Mouse (Mus musculus): ENCODE results near the gene Myt1l. TPM values are rescaled to one million over a fixed set of nuclear protein-coding genes. Genes with fewer than 3 reads are reported as not detected.

Gene Myt1l
- polyA plus RNA-seq, 1 experiment, result not detected

GRCm38 (mm10) chr12:29750604-29751128, 222.5 kb downstream of the Myt1l start:
- Histone ChIP-seq H3K4me3 (ENCODE audit: insufficient read depth, low read length) (no peak overlapping the region), H3K27ac (ENCODE audit: insufficient read depth, low read depth, low read length) (no peak overlapping the region), H3K4me1 (ENCODE audit: control insufficient read depth, insufficient read depth, low read length) (no peaks in the 10 kb centered on the region)
- TF ChIP-seq POLR2A (IDR thresholded peaks at IDR 0.05; ENCODE audit: borderline replicate concordance, low read depth, low read length), result no peak
- no peak for TF ChIP-seq CTCF (IDR thresholded peaks at IDR 0.05; ENCODE audit: low read depth, low read length)

- H3K4me3 ChIP-seq (ENCODE audit: insufficient read depth, low read length), result no peak overlapping the region
- TF ChIP-seq POLR2A (IDR thresholded peaks at IDR 0.05; ENCODE audit: borderline replicate concordance, low read depth, low read length), result no peak
- no peak for TF ChIP-seq CTCF (IDR thresholded peaks at IDR 0.05; ENCODE audit: low read depth, low read length)
- H3K4me1 ChIP-seq (ENCODE audit: control insufficient read depth, insufficient read depth, low read length), result no peaks in the 10 kb centered on the region
- H3K27ac ChIP-seq (ENCODE audit: insufficient read depth, low read depth, low read length), result no peak overlapping the region
These were observed 227.1 kb downstream of the Myt1l start for GRCm38 (mm10) chr12:29755086-29755871.

GRCm38 (mm10) chr12:29755872-29756265, 227.7 kb downstream of the Myt1l start:
- no peak for TF ChIP-seq POLR2A (IDR thresholded peaks at IDR 0.05; ENCODE audit: borderline replicate concordance, low read depth, low read length)
- no peak for TF ChIP-seq CTCF (IDR thresholded peaks at IDR 0.05; ENCODE audit: low read depth, low read length)
- no peaks in the 10 kb centered on the region for H3K4me1 ChIP-seq (ENCODE audit: control insufficient read depth, insufficient read depth, low read length)
- no peak overlapping the region for H3K27ac ChIP-seq (ENCODE audit: insufficient read depth, low read depth, low read length)
- no peak overlapping the region for H3K4me3 ChIP-seq (ENCODE audit: insufficient read depth, low read length)

- TF ChIP-seq POLR2A (IDR thresholded peaks at IDR 0.05; ENCODE audit: borderline replicate concordance, low read depth, low read length) (no peak), CTCF (IDR thresholded peaks at IDR 0.05; ENCODE audit: low read depth, low read length) (no peak)
- Histone ChIP-seq H3K4me1 (ENCODE audit: control insufficient read depth, insufficient read depth, low read length) (no peaks in the 10 kb centered on the region), H3K27ac (ENCODE audit: insufficient read depth, low read depth, low read length) (no peak overlapping the region), H3K4me3 (ENCODE audit: insufficient read depth, low read length) (no peak overlapping the region)
These were observed 232.4 kb downstream of the Myt1l start for GRCm38 (mm10) chr12:29760611-29761010.

- Histone ChIP-seq H3K4me3 (ENCODE audit: insufficient read depth, low read length) (no peak overlapping the region), H3K4me1 (ENCODE audit: control insufficient read depth, insufficient read depth, low read length) (no peaks in the 10 kb centered on the region), H3K27ac (ENCODE audit: insufficient read depth, low read depth, low read length) (no peak overlapping the region)
- TF ChIP-seq CTCF (IDR thresholded peaks at IDR 0.05; ENCODE audit: low read depth, low read length) (no peak), POLR2A (IDR thresholded peaks at IDR 0.05; ENCODE audit: borderline replicate concordance, low read depth, low read length) (no peak)
These were observed 238.0 kb downstream of the Myt1l start for GRCm38 (mm10) chr12:29766158-29766557.

- Histone ChIP-seq H3K4me1 (ENCODE audit: control insufficient read depth, insufficient read depth, low read length) (no peaks in the 10 kb centered on the region), H3K4me3 (ENCODE audit: insufficient read depth, low read length) (no peak overlapping the region), H3K27ac (ENCODE audit: insufficient read depth, low read depth, low read length) (no peak overlapping the region)
- TF ChIP-seq CTCF (IDR thresholded peaks at IDR 0.05; ENCODE audit: low read depth, low read length), result no peak
- TF ChIP-seq POLR2A (IDR thresholded peaks at IDR 0.05; ENCODE audit: borderline replicate concordance, low read depth, low read length), result no peak
These were observed 243.6 kb downstream of the Myt1l start for GRCm38 (mm10) chr12:29771791-29772190.

GRCm38 (mm10) chr12:29772401-29772800, 244.2 kb downstream of the Myt1l start:
- no peaks in the 10 kb centered on the region for H3K4me1 ChIP-seq (ENCODE audit: control insufficient read depth, insufficient read depth, low read length)
- H3K27ac ChIP-seq (ENCODE audit: insufficient read depth, low read depth, low read length), result no peak overlapping the region
- TF ChIP-seq POLR2A (IDR thresholded peaks at IDR 0.05; ENCODE audit: borderline replicate concordance, low read depth, low read length) (no peak), CTCF (IDR thresholded peaks at IDR 0.05; ENCODE audit: low read depth, low read length) (no peak)
- H3K4me3 ChIP-seq (ENCODE audit: insufficient read depth, low read length), result no peak overlapping the region

- Histone ChIP-seq H3K27ac (ENCODE audit: insufficient read depth, low read depth, low read length) (no peak overlapping the region), H3K4me1 (ENCODE audit: control insufficient read depth, insufficient read depth, low read length) (no peaks in the 10 kb centered on the region)
These were observed 250.7 kb downstream of the Myt1l start for GRCm38 (mm10) chr12:29778901-29779300.

GRCm38 (mm10) chr12:29789319-29790050, 261.3 kb downstream of the Myt1l start:
- no peak for TF ChIP-seq CTCF (IDR thresholded peaks at IDR 0.05; ENCODE audit: low read depth, low read length)
- TF ChIP-seq POLR2A (IDR thresholded peaks at IDR 0.05; ENCODE audit: borderline replicate concordance, low read depth, low read length), result no peak
- Histone ChIP-seq H3K4me3 (ENCODE audit: insufficient read depth, low read length) (no peak overlapping the region), H3K27ac (ENCODE audit: insufficient read depth, low read depth, low read length) (no peak overlapping the region), H3K4me1 (ENCODE audit: control insufficient read depth, insufficient read depth, low read length) (no peaks in the 10 kb centered on the region)

More at GRCm38 (mm10) chr12:29778901-29779300, 250.7 kb downstream of the Myt1l start:
- H3K4me3 ChIP-seq (ENCODE audit: insufficient read depth, low read length), result no peak overlapping the region
- TF ChIP-seq CTCF (IDR thresholded peaks at IDR 0.05; ENCODE audit: low read depth, low read length) (no peak), POLR2A (IDR thresholded peaks at IDR 0.05; ENCODE audit: borderline replicate concordance, low read depth, low read length) (no peak)

- Histone ChIP-seq H3K27ac (ENCODE audit: insufficient read depth, low read depth, low read length) (no peak overlapping the region), H3K4me3 (ENCODE audit: insufficient read depth, low read length) (no peak overlapping the region), H3K4me1 (ENCODE audit: control insufficient read depth, insufficient read depth, low read length) (no peaks in the 10 kb centered on the region)
- TF ChIP-seq CTCF (IDR thresholded peaks at IDR 0.05; ENCODE audit: low read depth, low read length) (no peak), POLR2A (IDR thresholded peaks at IDR 0.05; ENCODE audit: borderline replicate concordance, low read depth, low read length) (no peak)
These were observed 261.8 kb downstream of the Myt1l start for GRCm38 (mm10) chr12:29790051-29790386.

Data from bone marrow macrophage, adult 2 months (primary cell).